Mouse (Mus musculus) embryonic facial prominence, embryonic 11.5 days (tissue): Measurements from ENCODE around the gene B230219D22Rik. TPM values are rescaled to one million over a fixed set of nuclear protein-coding genes. Genes with fewer than 3 reads are reported as not detected.

Source experiments
- ATAC-seq: fragments of 200-750 bp; cut with Nextera tagmentation; replicated peaks from 2 replicates; pipeline ENCODE4 v1.8.0; 2017; ENCODE audit warnings: low read depth; ENCODE audit not compliant: insufficient number of reproducible peaks, low FRiP score, low TSS enrichment
- DNase-seq: peaks from one replicate; pipeline ENCODE4 v3.0.0-alpha.2; 2015; ENCODE audit warnings: low spot score
- H3K27ac ChIP-seq: fragments of 300-500 bp; sonication (generic); replicated peaks from 2 replicates; pipeline ENCODE4 v1.5.1; 2014; ENCODE audit warnings: mild to moderate bottlenecking, low read depth, low read length, control low read depth
- H3K27me3 ChIP-seq: fragments of 300-500 bp; sonication (generic); 2 replicates; pipeline ENCODE4 v1.6.1; 2014; ENCODE audit warnings: mild to moderate bottlenecking, low read length, moderate library complexity, mixed read lengths; ENCODE audit not compliant: control insufficient read depth, insufficient read depth
- H3K36me3 ChIP-seq: fragments of 300-500 bp; sonication (generic); replicated peaks from 2 replicates; pipeline ENCODE4 v1.6.1; 2014; ENCODE audit warnings: low read depth, mild to moderate bottlenecking, low read length, moderate library complexity, mixed read lengths; ENCODE audit not compliant: control insufficient read depth, insufficient read depth
- H3K4me1 ChIP-seq: fragments of 300-500 bp; sonication (generic); 2 replicates; pipeline ENCODE4 v1.6.1; 2014; ENCODE audit warnings: low read length, mixed read lengths; ENCODE audit not compliant: control insufficient read depth, insufficient read depth
- H3K4me2 ChIP-seq: fragments of 300-500 bp; sonication (generic); 2 replicates; pipeline ENCODE4 v1.6.1; 2014; ENCODE audit warnings: low read depth, mild to moderate bottlenecking, control low read depth, low read length, moderate library complexity
- H3K4me3 ChIP-seq: fragments of 300-500 bp; sonication (generic); 2 replicates; pipeline ENCODE4 v1.5.1; 2014; ENCODE audit warnings: low read depth, low read length, control low read depth
- H3K9ac ChIP-seq: fragments of 300-500 bp; sonication (generic); replicated peaks from 2 replicates; pipeline ENCODE4 v1.6.1; 2014; ENCODE audit warnings: mild to moderate bottlenecking, control low read depth, low read length
- H3K9me3 ChIP-seq: fragments of 300-500 bp; sonication (generic); replicated peaks from 2 replicates; pipeline ENCODE4 v1.6.1; 2016; ENCODE audit warnings: mild to moderate bottlenecking, low read length, inconsistent platforms, mixed read lengths; ENCODE audit not compliant: control insufficient read depth
- WGBS: fragments of 180-500 bp; shearing (Covaris S2); extraction: QIAGEN DNeasy Blood & Tissue Kit; methylation state at CpG from one replicate; pipeline ENCODE4 v1.1.7; 2014; 5-methylcytosine and 5-hydroxymethylcytosine counted together
- polyA plus RNA-seq: library from polyadenylated mRNA; unstranded; fragments of >200 nt; fragmentation: Nextera tagmentation; extraction: Ambion mirVana; gene quantifications from 2 replicates; pipeline ENCODE4 v1.2.1, GENCODE M21; 2014

The B230219D22Rik gene
- polyA plus RNA-seq, 1 experiment from 2014 or later: 82.0 TPM

DNA sequence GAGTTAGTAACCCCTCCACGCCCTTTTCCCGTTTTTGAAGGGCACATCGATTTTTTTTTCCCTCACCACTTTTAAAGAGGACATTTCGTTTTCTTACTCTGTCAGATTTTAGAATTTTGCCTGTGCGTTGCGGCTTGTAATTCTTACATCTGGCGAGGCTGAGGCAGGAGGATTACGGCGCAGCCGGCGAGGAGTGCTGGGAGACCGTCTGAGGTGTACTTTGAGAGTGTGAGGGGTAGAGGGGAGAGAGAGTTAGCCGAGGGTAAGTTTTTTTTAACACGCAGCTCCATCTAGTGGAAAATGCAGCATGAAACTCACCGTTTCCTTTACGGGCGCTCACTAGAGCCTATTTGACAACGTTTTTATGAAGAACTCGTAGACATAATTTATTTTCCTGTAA is 34.9 kb downstream of the B230219D22Rik start:
- Histone ChIP-seq H3K9me3 (no peaks in the 10 kb centered on the region), H3K36me3 (peaks cover 3% of the 10 kb centered on the region; the same call in 1 of the 2 replicates), H3K27ac (peak overlapping the region; percentile 92; the same call in 1 of the 2 replicates), H3K4me2 (peak overlapping the region; percentile 64), H3K4me1 (no peaks in the 10 kb centered on the region), H3K4me3 (peak overlapping the region; percentile 51), H3K9ac (peak overlapping the region; percentile 78), H3K27me3 (no peaks in the 10 kb centered on the region)
- DNase-seq (peak; percentile 84), ATAC-seq (peak; percentile 54; the same call in 1 of the 2 replicates)
- 4% methylated on average over 19 of the region's 19 CpGs for WGBS

DNA sequence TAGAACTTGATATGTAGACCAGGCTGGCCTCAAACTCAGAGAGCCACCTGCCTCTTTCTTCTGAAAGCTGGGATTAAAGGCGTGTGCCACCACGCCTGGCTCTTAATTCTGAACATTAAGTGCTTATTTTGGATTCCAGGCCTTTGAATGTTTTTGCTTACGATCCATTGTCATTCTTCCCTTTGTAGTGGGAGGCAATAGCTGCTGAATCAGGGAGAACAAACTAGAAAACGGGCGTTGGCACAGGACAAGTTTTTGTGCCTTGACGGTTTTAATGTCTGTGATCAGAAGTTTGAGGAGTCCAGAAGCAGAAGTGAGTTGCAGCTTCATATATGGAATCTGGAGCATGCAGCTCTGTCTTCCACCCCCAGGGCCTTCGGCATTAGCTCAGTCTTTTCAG is 37.8 kb downstream of the B230219D22Rik start:
- DNase-seq (no peak), ATAC-seq (no peak)
- Histone ChIP-seq H3K4me2 (no peak overlapping the region), H3K9ac (no peak overlapping the region), H3K9me3 (no peaks in the 10 kb centered on the region), H3K27ac (no peak overlapping the region), H3K4me3 (no peak overlapping the region), H3K27me3 (no peaks in the 10 kb centered on the region), H3K36me3 (no peaks in the 10 kb centered on the region), H3K4me1 (no peaks in the 10 kb centered on the region)
- WGBS: 90% methylated on average over 7 of the region's 7 CpGs

DNA sequence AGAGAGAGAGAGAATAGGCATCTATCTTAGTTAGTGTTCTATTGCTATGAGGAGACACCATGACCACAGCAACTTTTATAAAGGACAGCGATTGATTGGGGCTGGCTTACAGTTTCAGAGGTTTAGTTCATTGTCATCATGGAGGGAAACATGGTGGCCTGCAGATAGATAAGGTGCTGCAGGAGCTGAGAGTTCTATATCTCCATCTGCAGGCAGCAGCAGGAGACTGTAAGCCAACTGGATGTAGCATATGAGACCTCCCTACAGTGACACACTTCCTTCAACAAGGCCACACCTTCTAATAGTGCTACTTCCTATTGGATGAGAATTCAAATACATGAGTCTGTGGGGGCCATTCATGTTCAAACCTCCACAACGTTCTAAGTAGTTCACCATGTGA is 39.2 kb downstream of the B230219D22Rik start:
- DNase-seq (no peak), ATAC-seq (no peak)
- whole genome bisulfite sequencing: 78% methylated on average over 2 of the region's 2 CpGs
- H3K4me1 ChIP-seq: no peaks in the 10 kb centered on the region
- H3K4me3 ChIP-seq: no peak overlapping the region
- H3K27ac ChIP-seq: no peak overlapping the region
- H3K36me3 ChIP-seq: no peaks in the 10 kb centered on the region
- no peaks in the 10 kb centered on the region for H3K27me3 ChIP-seq
- H3K9me3 ChIP-seq: no peaks in the 10 kb centered on the region
- H3K9ac ChIP-seq: no peak overlapping the region
- H3K4me2 ChIP-seq: no peak overlapping the region

DNA sequence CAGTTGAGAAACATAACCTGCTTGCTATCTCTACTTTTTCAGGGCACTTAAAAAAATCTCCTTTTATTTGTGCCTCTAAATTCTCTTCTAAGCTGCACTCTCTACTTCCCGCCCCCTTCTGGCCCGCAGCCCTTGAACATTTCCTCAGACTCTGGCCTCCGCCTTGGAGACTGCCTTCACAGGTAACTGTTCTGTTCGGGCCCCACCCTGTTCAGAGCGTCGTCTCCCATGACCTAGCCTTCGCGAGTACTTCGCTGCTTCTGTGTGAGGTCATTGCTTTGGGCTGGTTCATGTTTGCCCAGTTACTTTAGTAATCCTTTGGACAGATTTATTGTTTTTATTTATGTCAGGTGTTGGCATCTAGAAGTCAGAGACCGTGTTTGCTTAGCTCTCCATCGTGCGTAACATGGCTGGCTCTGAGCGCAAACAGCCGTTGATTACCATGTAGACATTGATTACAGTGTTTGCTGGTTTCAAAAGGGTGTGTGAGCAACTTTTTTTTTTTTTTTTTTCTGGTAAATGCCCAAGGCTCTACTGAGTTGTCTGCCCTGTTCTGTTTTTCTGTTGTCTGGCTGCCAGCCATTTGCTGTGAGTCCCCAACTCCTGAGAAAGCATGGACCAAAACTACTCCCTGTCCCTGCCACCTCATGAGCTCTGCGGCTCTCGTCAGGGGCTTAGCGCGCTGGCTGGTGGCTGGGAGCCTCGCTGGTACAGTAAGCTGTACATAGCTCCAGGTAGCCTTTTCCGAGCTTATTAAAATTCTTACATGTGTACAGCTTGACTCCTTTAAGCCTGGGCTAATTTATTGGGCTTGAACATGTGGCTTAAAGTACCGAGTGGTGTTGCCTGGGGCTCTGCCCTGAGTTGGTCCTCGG is 40.9 kb downstream of the B230219D22Rik start:
- H3K36me3 ChIP-seq: no peaks in the 10 kb centered on the region
- no peak overlapping the region for H3K9ac ChIP-seq
- no peak overlapping the region for H3K4me3 ChIP-seq
- H3K4me2 ChIP-seq: no peak overlapping the region
- H3K27me3 ChIP-seq: no peaks in the 10 kb centered on the region
- no peaks in the 10 kb centered on the region for H3K4me1 ChIP-seq
- no peak overlapping the region for H3K27ac ChIP-seq
- ATAC-seq (no peak), DNase-seq (no peak)
- no peaks in the 10 kb centered on the region for H3K9me3 ChIP-seq
- 82% methylated on average over 22 of the region's 22 CpGs for WGBS

DNA sequence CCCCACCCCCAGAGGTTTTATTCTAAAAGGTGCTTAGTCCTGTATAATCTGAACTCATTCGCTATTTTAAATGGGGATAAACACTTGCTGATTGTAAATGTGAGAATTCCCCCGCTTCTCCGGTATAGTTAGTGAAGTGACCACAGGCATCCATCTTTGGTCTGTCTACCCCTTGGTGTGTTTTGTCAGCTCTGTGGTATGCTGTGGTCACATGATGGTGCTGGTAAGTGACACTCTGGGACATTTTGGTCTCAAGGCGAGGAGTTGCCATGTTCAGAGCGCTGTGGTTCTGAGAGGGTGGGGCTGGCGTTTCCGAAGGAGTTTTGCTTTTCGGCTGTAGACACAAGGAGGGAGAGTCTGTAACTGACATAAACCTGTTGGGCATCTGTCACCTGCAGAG is 45.0 kb downstream of the B230219D22Rik start:
- H3K4me2 ChIP-seq: no peak overlapping the region
- 90% methylated on average over 8 of the region's 8 CpGs for WGBS
- no peak for ATAC-seq
- H3K27me3 ChIP-seq: no peaks in the 10 kb centered on the region
- H3K36me3 ChIP-seq: no peaks in the 10 kb centered on the region
- no peak for DNase-seq
- no peak overlapping the region for H3K27ac ChIP-seq
- H3K4me1 ChIP-seq: no peaks in the 10 kb centered on the region
- H3K9ac ChIP-seq: no peak overlapping the region
- H3K9me3 ChIP-seq: no peaks in the 10 kb centered on the region
- no peak overlapping the region for H3K4me3 ChIP-seq

DNA sequence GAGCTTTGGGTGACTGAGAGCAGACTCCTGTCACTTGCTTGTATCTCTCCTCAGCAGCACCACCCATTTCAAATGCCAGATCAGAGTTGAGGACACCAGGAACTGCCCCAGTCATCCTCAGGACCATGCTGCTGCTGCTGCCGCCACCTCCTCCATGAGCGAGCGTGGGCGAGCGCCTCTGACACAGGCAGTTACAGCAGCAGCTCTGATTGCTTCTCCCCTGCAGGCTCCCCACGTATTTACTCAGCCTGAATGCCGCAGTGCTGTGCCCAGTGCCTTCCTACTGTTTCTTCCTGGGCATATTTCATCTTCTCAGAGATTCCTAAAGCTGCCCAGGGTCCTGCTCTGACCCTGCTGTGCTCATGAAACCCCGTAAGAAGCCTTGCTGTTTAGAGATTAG is 49.4 kb downstream of the B230219D22Rik start:
- DNase-seq (no peak), ATAC-seq (no peak)
- H3K36me3 ChIP-seq: no peaks in the 10 kb centered on the region
- H3K9ac ChIP-seq: no peak overlapping the region
- H3K4me2 ChIP-seq: no peak overlapping the region
- H3K4me3 ChIP-seq: no peak overlapping the region
- 74% methylated on average over 8 of the region's 8 CpGs for WGBS
- H3K27ac ChIP-seq: no peak overlapping the region
- H3K9me3 ChIP-seq: no peaks in the 10 kb centered on the region; the same call in 1 of the 2 replicates
- no peaks in the 10 kb centered on the region for H3K4me1 ChIP-seq
- H3K27me3 ChIP-seq: no peaks in the 10 kb centered on the region

Other genes with a start within 250 kb of the B230219D22Rik start
- 50.4 and 59.7 TPM in 2 replicates for gene Grk6, start 248.1 kb upstream of the B230219D22Rik start, polyA plus RNA-seq
- 1.7 TPM in 2 replicates for gene Prr7, start 228.9 kb upstream of the B230219D22Rik start, polyA plus RNA-seq
- 231 and 252 TPM in 2 replicates for gene Dbn1, start 205.0 kb upstream of the B230219D22Rik start, polyA plus RNA-seq
- 124 and 136 TPM in 2 replicates for gene Pdlim7, start 179.4 kb upstream of the B230219D22Rik start, polyA plus RNA-seq
- gene Dok3, start 163.8 kb upstream of the B230219D22Rik start, polyA plus RNA-seq: 1.0 and 1.3 TPM in 2 replicates
- gene Ddx41, start 156.5 kb upstream of the B230219D22Rik start, polyA plus RNA-seq: 77.7 and 81.4 TPM in 2 replicates
- 36.7 and 37.0 TPM in 2 replicates for gene Fam193b, start 122.0 kb upstream of the B230219D22Rik start, polyA plus RNA-seq
- gene Tmed9, start 119.4 kb upstream of the B230219D22Rik start, polyA plus RNA-seq: 55.6 and 57.8 TPM in 2 replicates
- gene B4galt7, start 93.2 kb upstream of the B230219D22Rik start, polyA plus RNA-seq: 14.2 and 16.3 TPM in 2 replicates
- 62.3 and 66.1 TPM in 2 replicates for gene Caml, start 70.1 kb upstream of the B230219D22Rik start, polyA plus RNA-seq
- 54.1 and 58.0 TPM in 2 replicates for gene Ddx46, start 58.1 kb upstream of the B230219D22Rik start, polyA plus RNA-seq
- 97.6 and 99.6 TPM in 2 replicates for gene Txndc15, start 21.5 kb downstream of the B230219D22Rik start, polyA plus RNA-seq
- gene Pcbd2, start 34.2 kb downstream of the B230219D22Rik start, polyA plus RNA-seq: 40.8 and 44.7 TPM in 2 replicates
- gene Catsper3, start 91.4 kb downstream of the B230219D22Rik start, polyA plus RNA-seq: not detected in 2 replicates
- gene Pitx1, start 143.1 kb downstream of the B230219D22Rik start, polyA plus RNA-seq: 48.5 and 54.9 TPM in 2 replicates